Mouse (Mus musculus): ENCODE data around the gene Lgalsl. TPM values are rescaled to one million over a fixed set of nuclear protein-coding genes. Genes with fewer than 3 reads are reported as not detected.
A peak's percentile ranks its signal among the peaks of the same experiment; 100 is the strongest.

Gene Lgalsl
- polyA plus RNA-seq, 1 experiment from 2014 or later: 51.2 TPM

GRCm38 (mm10) chr11:20821351-20821750, 9.5 kb downstream of the Lgalsl start:
- H3K27ac ChIP-seq: no peak overlapping the region
- no peak overlapping the region for H3K4me3 ChIP-seq
- H3K4me2 ChIP-seq: no peak overlapping the region
- peaks cover 13% of the 10 kb centered on the region for H3K36me3 ChIP-seq
- no peak for ATAC-seq (ENCODE audit: low FRiP score)
- H3K9me3 ChIP-seq: no peaks in the 10 kb centered on the region
- H3K9ac ChIP-seq: no peak overlapping the region
- H3K27me3 ChIP-seq: no peaks in the 10 kb centered on the region
- WGBS: 85% methylated on average over 7 of the region's 7 CpGs
- H3K4me1 ChIP-seq (replicated peaks): no peaks in the 10 kb centered on the region

- Histone ChIP-seq H3K27me3 (no peaks in the 10 kb centered on the region), H3K4me2 (no peak overlapping the region), H3K36me3 (no peaks in the 10 kb centered on the region), H3K27ac (no peak overlapping the region), H3K9ac (no peak overlapping the region), H3K4me1 (replicated peaks) (no peaks in the 10 kb centered on the region), H3K9me3 (no peaks in the 10 kb centered on the region), H3K4me3 (no peak overlapping the region)
- 86% methylated on average over 6 of the region's 6 CpGs for WGBS
- ATAC-seq (ENCODE audit: low FRiP score): no peak
These were observed 16.8 kb downstream of the Lgalsl start for GRCm38 (mm10) chr11:20813901-20814523.

GRCm38 (mm10) chr11:20812153-20812887, 18.5 kb downstream of the Lgalsl start:
- H3K4me1 ChIP-seq (replicated peaks): no peaks in the 10 kb centered on the region
- H3K4me2 ChIP-seq: no peak overlapping the region
- no peaks in the 10 kb centered on the region for H3K9me3 ChIP-seq
- H3K9ac ChIP-seq: no peak overlapping the region
- no peaks in the 10 kb centered on the region for H3K27me3 ChIP-seq
- H3K36me3 ChIP-seq: no peaks in the 10 kb centered on the region
- 76% methylated on average over 5 of the region's 5 CpGs for WGBS
- H3K4me3 ChIP-seq: no peak overlapping the region
- no peak for ATAC-seq (ENCODE audit: low FRiP score)
- H3K27ac ChIP-seq: no peak overlapping the region

- Histone ChIP-seq H3K4me3 (no peak overlapping the region), H3K27me3 (no peaks in the 10 kb centered on the region), H3K9me3 (no peaks in the 10 kb centered on the region), H3K4me2 (no peak overlapping the region), H3K4me1 (replicated peaks) (no peaks in the 10 kb centered on the region), H3K27ac (no peak overlapping the region), H3K36me3 (no peaks in the 10 kb centered on the region), H3K9ac (no peak overlapping the region)
- 86% methylated on average over 5 of the region's 5 CpGs for WGBS
- no peak for ATAC-seq (ENCODE audit: low FRiP score)
These were observed 24.2 kb downstream of the Lgalsl start for GRCm38 (mm10) chr11:20806659-20807058.

GRCm38 (mm10) chr11:20805604-20806249, 25.1 kb downstream of the Lgalsl start:
- 77% methylated on average over 4 of the region's 4 CpGs for WGBS
- no peak overlapping the region for H3K4me2 ChIP-seq
- H3K27ac ChIP-seq: no peak overlapping the region
- H3K9me3 ChIP-seq: no peaks in the 10 kb centered on the region
- no peak for ATAC-seq (ENCODE audit: low FRiP score)
- no peak overlapping the region for H3K4me3 ChIP-seq
- peaks cover 2% of the 10 kb centered on the region; the same call in 1 of the 2 replicates for H3K4me1 ChIP-seq (replicated peaks)
- no peaks in the 10 kb centered on the region for H3K27me3 ChIP-seq
- no peaks in the 10 kb centered on the region for H3K36me3 ChIP-seq
- H3K9ac ChIP-seq: no peak overlapping the region

GRCm38 (mm10) chr11:20804416-20804815, 26.4 kb downstream of the Lgalsl start:
- H3K27me3 ChIP-seq: no peaks in the 10 kb centered on the region
- no peak overlapping the region for H3K4me3 ChIP-seq
- no peak overlapping the region for H3K27ac ChIP-seq
- H3K9ac ChIP-seq: no peak overlapping the region
- 92% methylated on average over 4 of the region's 4 CpGs for WGBS
- H3K36me3 ChIP-seq: no peaks in the 10 kb centered on the region
- no peak overlapping the region for H3K4me2 ChIP-seq
- no peaks in the 10 kb centered on the region for H3K9me3 ChIP-seq
- ATAC-seq (ENCODE audit: low FRiP score): no peak
- peaks cover 11% of the 10 kb centered on the region for H3K4me1 ChIP-seq (replicated peaks)

GRCm38 (mm10) chr11:20800277-20801092, 30.4 kb downstream of the Lgalsl start:
- H3K36me3 ChIP-seq: no peaks in the 10 kb centered on the region
- H3K9ac ChIP-seq: no peak overlapping the region
- ATAC-seq (ENCODE audit: low FRiP score): peak; percentile 49; the same call in 1 of the 2 replicates
- 21% methylated on average over 14 of the region's 14 CpGs for WGBS
- no peaks in the 10 kb centered on the region for H3K27me3 ChIP-seq
- H3K4me2 ChIP-seq: peak overlapping the region; percentile 16; the same call in 1 of the 2 replicates
- peaks cover 11% of the 10 kb centered on the region for H3K4me1 ChIP-seq (replicated peaks)
- H3K4me3 ChIP-seq: no peak overlapping the region
- peak overlapping the region; percentile 61 for H3K27ac ChIP-seq
- H3K9me3 ChIP-seq: no peaks in the 10 kb centered on the region

GRCm38 (mm10) chr11:20797841-20798240, 33.0 kb downstream of the Lgalsl start:
- Histone ChIP-seq H3K36me3 (no peaks in the 10 kb centered on the region), H3K4me1 (replicated peaks) (peaks cover 15% of the 10 kb centered on the region), H3K9me3 (no peaks in the 10 kb centered on the region), H3K27ac (no peak overlapping the region), H3K4me2 (no peak overlapping the region), H3K9ac (no peak overlapping the region), H3K27me3 (no peaks in the 10 kb centered on the region), H3K4me3 (no peak overlapping the region)
- no peak for ATAC-seq (ENCODE audit: low FRiP score)
- WGBS: 94% methylated on average over 6 of the region's 6 CpGs

GRCm38 (mm10) chr11:20795466-20795865, 35.4 kb downstream of the Lgalsl start:
- H3K4me3 ChIP-seq: no peak overlapping the region
- no peak overlapping the region for H3K27ac ChIP-seq
- no peak for ATAC-seq (ENCODE audit: low FRiP score)
- 73% methylated on average over 2 of the region's 2 CpGs for WGBS
- H3K9ac ChIP-seq: no peak overlapping the region
- H3K9me3 ChIP-seq: no peaks in the 10 kb centered on the region
- no peak overlapping the region for H3K4me2 ChIP-seq
- H3K36me3 ChIP-seq: no peaks in the 10 kb centered on the region
- peaks cover 10% of the 10 kb centered on the region for H3K4me1 ChIP-seq (replicated peaks)
- H3K27me3 ChIP-seq: no peaks in the 10 kb centered on the region

GRCm38 (mm10) chr11:20794913-20795254, 36.0 kb downstream of the Lgalsl start:
- Histone ChIP-seq H3K27me3 (no peaks in the 10 kb centered on the region), H3K9me3 (no peaks in the 10 kb centered on the region), H3K4me1 (replicated peaks) (peaks cover 4% of the 10 kb centered on the region; the same call in 1 of the 2 replicates), H3K4me3 (no peak overlapping the region), H3K36me3 (no peaks in the 10 kb centered on the region), H3K27ac (no peak overlapping the region), H3K9ac (0 out of 2 replicates have a peak overlapping the region, but pooled peaks have one; percentile 26), H3K4me2 (no peak overlapping the region)
- WGBS: 52% methylated on average over 11 of the region's 11 CpGs
- peak; percentile 75 for ATAC-seq (ENCODE audit: low FRiP score)

GRCm38 (mm10) chr11:20794196-20794912, 36.5 kb downstream of the Lgalsl start:
- H3K9ac ChIP-seq: 0 out of 2 replicates have a peak overlapping the region, but pooled peaks have one; percentile 26
- no peaks in the 10 kb centered on the region for H3K27me3 ChIP-seq
- 38% methylated on average over 10 of the region's 10 CpGs for WGBS
- no peak overlapping the region for H3K4me3 ChIP-seq
- peak; percentile 94 for ATAC-seq (ENCODE audit: low FRiP score)
- H3K4me1 ChIP-seq (replicated peaks): peaks cover 4% of the 10 kb centered on the region; the same call in 1 of the 2 replicates
- H3K36me3 ChIP-seq: no peaks in the 10 kb centered on the region
- no peak overlapping the region for H3K27ac ChIP-seq
- H3K9me3 ChIP-seq: no peaks in the 10 kb centered on the region
- H3K4me2 ChIP-seq: no peak overlapping the region
